Mouse (Mus musculus) adrenal gland, postnatal 14 days (tissue): ENCODE results near the gene Gm21897. TPM values are rescaled to one million over a fixed set of nuclear protein-coding genes. Genes with fewer than 3 reads are reported as not detected.
"Not testable (repeated sequence)": the region's sequence is repeated elsewhere in the genome, so short reads cannot be mapped to it uniquely, and the experiment has no call there.

Experiments used
- DNase-seq: peaks from one replicate; pipeline ENCODE4 v3.0.0; 2021; ENCODE audit warnings: mixed read lengths
- long read RNA-seq, 2 experiments: library from polyadenylated mRNA; stranded (forward); transcript quantifications; one replicate each; pipeline ENCODE4 v2.0.0; 2021
- total RNA-seq: library from RNA; stranded (reverse); gene quantifications from 2 replicates; pipeline ENCODE4 v1.2.3, GENCODE M21; 2021

Gm21897 gene
- total RNA-seq, result not detected in 2 replicates
- long read RNA-seq, experiment 1, result 0 reads
- long read RNA-seq, experiment 2, result 0 reads

GRCm38 (mm10) chr16:15317158-15317557 is at the start of gene Gm21897:
Gene Gm21897, plus strand, starts transcription at chr16:15317458.
- DNase-seq, result not testable (repeated sequence)

DNA sequence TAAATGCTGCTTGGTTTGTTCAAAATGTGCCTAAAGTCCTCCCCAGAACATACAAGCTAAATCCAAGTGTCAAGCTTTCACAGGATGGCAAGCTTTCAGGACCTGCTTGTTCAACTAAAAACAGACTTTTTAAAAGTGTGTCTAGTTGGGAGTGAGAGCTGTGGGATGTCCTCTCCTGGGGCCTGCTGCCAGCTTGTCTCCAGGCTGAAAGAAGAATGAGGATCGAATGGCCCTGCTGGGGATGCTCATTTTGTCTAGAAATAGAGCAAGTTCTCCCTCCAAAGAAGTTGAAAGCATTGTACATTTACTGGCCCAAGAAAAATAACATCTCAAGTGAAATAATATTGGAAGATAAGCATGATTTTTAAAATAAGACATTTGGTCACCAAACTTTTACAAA is 45.0 kb upstream of the Gm21897 start:
- no peak for DNase-seq

DNA sequence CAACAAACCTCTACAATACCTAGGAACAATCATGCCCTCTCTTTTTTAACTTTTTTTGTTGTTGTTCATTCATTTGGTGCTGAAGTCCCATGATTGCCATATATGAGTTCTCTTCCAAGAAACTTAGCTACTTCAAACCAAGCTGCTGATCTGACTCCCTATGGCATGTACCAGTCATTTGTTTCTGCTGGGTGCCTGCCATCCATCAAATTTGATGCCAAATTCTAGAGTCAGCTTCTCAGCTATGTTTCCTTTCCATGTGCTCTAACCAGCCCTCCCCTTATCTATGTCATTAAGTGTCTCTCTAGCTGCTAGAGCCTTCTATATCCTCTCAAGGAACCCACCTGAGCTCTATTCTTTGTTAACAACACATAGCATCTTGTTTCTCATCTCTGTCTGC is 39.8 kb upstream of the Gm21897 start:
- no peak for DNase-seq

DNA sequence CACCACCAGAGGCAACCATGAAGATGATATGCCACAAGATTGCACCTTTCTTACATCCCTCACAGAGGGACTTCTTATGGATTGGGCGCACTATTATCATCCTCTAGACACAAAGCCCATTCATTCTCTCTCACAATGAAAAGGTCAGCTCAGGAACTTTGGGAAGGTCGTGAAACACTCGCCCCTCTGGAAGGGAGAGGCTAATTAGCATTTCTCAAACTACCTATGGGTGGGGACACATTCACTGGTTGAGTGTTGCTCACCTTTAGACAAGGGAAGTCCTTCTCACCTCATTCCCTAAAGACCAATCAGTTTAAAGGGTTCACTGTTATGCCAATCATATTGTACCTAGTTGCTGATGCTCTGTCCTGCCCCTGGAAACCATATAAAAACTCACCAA is 24.2 kb upstream of the Gm21897 start:
- DNase-seq, result no peak

- DNase-seq, result no peak
Observed at GRCm38 (mm10) chr16:15294289-15294688, 23.0 kb upstream of the Gm21897 start.

GRCm38 (mm10) chr16:15294911-15295659 is 22.2 kb upstream of the Gm21897 start:
- peak; percentile 59 for DNase-seq

DNA sequence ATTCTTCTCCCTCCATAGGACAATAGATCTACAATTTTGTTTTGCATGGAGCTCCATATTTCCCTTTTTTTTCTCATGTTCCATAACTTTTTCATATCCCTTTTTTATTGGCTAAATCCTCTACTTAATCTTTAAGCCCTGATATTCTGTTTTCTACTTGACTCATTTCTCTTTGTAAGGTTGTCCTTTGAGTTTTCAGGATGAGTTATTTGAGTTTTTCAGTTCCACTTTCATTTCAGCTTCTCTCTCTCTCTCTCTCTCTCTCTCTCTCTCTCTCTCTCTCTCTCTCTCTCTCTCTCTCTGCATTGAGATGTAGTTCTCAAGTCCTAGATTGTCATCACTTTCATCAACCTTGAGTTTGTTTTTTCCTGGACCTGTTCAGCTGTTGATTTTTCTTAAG is 17.3 kb downstream of the Gm21897 start:
- DNase-seq, result no peak

- no peak for DNase-seq
Observed at GRCm38 (mm10) chr16:15339051-15339450, 21.8 kb downstream of the Gm21897 start.

GRCm38 (mm10) chr16:15346045-15346444 is 28.8 kb downstream of the Gm21897 start:
- no peak for DNase-seq

DNA sequence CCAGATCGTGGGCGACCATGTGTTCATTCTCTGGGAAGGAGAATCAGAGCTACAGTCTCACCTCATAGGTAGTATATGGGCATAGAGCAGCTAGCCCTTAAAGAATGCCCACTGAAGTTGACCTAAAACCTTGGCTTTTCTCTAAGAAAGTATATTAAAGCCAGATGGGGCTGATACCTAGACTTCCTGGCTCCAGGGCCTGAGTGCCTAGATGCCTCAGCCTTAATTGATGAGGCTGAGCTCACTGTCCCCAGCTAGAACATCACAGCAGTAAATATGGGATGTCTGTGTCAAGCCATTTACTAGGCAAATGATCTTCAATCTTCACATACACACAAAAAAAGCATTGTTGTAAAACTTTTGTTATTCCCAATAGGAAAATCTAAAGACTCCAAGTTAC is 32.1 kb downstream of the Gm21897 start:
- DNase-seq, result no peak

DNA sequence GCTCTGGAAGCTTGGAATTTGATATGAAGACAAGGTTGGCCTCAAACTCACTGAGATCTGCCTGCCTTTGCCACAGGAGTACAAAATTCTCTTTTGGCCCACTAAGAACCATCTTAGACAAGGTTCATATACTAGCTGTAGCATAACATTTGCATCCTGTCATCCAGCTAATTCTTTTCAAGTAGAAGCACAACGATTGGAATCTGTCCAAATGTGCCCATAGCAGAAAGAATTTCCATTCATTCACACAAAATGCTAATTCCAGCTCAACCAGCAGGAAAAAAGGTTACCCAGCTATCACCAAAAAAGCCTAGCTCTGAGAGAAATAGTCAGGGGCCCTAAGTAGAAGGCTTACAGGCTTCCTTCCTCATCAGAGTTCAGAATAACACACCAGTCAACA is 34.0 kb downstream of the Gm21897 start:
- DNase-seq, result no peak

DNA sequence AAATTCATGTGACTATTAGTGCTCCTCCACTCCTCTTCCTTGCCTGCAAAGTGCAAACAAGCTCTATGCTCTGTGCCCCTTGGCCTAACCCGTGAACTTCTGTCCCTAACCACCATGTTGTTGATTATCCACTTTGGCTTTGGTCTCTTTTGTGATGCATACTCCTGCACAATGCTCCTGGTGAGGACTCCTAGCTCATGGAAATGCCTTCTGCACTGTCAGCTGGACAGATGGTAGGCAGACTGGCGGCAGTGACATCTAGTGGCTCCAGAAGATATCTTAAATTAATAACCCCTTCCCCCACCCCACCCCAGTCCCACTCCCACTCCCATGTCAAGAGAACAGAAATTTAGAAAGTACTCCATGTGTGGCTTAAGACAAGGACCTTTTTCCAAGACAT is 35.1 kb downstream of the Gm21897 start:
- DNase-seq, result peak; percentile 8

DNA sequence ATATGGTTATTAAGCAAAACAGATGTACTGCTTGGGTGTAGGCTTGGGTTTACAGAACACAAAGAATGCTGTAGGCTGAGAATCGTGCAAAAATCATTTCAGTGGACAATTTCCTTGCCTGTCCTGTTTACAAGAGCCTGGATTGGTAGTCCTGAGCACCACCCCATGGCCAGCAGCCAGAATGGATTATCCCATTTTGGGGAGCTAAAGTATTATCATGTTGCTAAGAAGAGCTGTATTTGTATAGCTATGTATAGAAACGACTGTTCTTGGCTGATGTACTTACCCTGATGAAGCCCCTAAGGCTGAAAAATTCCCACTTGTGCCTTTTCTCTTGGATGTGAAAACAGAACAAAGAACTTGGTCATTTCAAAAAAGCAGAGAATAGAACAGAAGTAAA is 37.6 kb downstream of the Gm21897 start:
- no peak for DNase-seq

DNA sequence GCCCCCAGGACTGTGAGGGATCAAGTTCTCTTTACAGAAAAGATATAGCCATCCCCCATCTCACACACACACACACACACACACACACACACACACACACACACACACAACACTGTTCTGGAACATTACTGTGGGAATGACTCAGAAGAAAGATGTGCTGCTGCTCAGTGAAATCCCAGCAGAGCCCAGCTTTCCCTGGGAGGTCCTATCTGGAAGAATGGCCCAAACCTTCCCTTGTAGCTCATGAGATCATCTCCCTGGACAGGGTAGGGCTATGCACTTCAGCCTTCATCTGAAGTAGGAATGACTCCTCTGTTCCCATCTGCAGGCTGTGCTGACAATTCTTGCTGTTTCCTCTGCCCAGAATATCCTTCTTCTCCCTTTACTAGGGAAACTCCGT is 38.1 kb downstream of the Gm21897 start:
- no peak for DNase-seq

DNA sequence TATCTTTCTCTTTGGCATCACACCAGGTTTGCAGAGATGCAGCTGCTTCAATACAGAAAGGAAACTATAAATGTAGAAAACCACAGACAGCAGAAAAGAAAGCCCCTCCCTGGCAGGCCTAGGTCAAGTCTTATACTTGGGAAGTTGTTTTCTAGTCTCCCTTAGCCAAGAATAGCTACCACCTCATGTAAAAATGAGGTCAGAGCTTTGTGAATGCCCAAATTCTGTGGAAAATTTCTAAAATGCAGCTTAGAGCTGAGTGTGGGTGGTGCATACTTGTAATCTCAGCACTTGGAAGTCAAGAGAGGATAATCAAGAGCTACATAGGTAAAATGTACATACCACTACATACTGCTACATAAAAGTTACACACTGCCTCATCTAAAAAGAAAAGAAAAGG is 40.5 kb downstream of the Gm21897 start:
- DNase-seq, result no peak

DNA sequence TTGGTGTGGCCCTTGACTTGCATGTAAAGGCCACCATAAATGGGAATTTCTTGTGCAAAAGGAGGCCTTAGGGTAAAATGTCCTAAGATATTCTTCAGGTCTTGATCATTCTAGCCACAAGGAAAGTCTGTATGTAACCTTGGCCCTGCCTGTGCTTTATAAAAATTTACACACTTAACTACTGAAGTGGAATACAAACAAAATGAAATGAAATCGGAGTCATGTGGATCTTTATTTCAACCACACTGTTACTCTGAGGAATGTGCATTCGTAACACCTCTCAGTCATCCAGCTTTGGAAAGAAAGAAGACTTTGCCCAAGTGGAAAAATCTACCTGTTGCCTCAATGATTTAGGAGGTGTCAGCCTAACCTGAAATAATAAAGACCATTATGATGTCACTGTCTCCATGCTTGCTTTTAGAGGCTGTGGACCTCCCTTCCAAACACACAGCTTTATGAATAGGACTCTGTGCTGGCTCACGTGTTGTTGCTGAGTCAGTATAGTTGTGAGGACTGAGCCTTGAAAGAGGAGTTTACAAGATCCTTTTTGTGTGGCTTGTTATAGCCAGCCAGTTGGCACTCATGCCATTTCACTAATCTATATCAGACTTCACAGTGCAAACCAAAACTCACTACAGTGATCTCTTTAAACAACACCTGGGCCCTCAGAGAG is 42.0 kb downstream of the Gm21897 start:
- DNase-seq, result no peak

- DNase-seq, result no peak
Observed at GRCm38 (mm10) chr16:15360825-15361224, 43.6 kb downstream of the Gm21897 start.
